Mouse (Mus musculus) kidney, adult 11 months (tissue): ENCODE data around the gene Wbp1l.
A peak's percentile ranks its signal among the peaks of the same experiment; 100 is the strongest.

Source experiments
- DNase-seq: peaks from one replicate; pipeline ENCODE4 v3.0.0; 2022

The Wbp1l gene

DNA sequence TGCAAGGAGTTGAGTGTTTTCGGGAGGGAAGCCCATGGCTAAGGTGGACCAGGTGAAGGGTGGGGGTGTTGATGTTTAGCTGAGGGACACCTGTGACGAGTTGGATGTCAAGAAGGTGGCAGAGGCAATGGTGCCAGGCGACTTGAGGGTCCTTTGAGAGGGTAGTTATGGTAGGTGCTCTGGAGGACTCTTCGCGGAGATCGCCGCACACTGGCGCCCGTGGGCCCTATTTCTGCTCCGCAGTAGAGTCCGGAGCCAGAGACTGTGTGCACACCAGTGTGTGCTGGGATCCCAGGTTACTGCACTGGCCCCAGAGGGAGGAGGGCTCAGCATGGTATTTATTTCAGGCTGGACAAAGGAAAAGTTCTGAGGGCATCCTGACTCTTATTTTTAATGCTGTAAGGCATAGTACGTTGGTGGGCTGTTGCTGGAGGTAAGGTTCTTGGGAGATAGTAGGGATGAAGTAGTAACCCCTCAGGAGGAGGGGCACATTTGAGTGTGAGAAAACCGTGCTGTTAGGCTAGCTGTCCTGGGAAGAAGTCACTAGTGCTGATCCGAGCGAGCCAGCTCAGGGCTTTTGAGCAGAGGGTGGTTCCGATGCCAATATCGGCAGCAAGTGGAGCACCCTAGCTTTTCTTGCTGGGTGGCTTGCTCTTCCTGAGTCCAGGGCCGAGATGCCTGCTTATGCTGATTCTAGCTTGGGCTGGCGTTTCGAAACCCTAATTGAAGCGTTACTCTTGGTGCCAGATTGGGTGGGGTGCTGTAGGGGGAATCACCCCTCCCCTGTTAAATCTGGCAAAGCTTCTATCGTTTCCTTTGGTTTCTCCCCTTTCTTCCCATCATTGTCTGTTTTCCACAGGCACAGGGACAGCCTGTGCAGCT, 732 bp downstream of the Wbp1l start:
- DNase-seq: peak; percentile 22

DNA sequence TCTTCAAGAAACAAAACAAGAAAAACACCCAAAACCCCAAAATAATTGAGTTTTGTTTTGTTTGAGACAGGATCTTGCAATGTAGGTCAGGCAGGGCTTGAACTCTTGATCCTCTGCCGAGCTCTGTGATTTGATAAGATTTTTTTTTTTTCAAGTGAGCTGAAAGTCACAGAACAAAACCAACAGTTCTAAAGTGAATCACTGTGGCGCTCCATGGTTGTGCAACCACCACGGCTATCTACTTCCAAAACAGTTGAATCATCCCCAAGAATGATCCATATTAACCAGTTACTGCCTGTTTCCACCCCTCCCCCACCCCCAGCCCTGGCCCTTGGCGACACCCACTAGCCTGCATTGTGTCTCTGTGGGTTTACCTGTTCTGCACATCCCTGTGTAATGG, 1.5 kb downstream of the Wbp1l start:
- DNase-seq: no peak

DNA sequence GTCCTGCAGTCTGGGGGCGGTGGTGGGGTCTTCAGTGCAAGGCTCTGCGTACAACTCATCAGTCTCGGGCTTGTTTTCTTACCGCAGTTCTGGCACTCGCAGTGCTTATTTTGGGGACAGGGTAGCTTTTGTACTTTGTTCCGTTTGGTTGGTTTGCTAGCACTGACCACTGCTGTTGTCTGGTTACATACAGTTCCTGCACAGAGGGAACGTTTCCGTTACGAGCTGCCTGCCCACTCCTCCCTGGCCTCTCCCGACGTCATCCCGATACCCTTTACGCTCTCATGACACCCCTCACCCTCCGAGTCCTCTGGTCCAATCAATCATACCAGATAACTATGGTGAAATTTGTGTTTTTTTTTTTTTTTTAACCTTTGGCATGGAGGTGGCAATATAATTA, 2.6 kb downstream of the Wbp1l start:
- DNase-seq: peak; percentile 59

DNA sequence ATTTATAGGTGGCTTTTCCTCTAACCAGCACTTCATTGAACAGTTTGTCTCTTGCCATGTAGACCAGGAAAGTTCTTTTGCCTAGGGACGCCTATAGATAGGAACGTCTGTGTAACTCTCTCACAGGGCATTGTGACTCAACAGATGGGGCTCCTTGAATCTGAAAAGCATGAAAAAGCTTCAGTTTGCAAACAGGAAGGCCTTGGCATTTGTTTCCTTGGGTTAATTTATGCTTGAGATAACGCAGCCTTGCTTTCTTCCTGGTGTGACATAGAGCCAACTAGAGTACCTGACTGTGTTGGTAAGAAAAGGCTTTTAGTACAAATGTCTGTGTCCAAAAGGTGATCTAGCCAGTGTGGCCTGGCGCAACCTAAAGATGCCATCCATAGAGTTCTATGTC, 3.5 kb downstream of the Wbp1l start:
- no peak for DNase-seq

DNA sequence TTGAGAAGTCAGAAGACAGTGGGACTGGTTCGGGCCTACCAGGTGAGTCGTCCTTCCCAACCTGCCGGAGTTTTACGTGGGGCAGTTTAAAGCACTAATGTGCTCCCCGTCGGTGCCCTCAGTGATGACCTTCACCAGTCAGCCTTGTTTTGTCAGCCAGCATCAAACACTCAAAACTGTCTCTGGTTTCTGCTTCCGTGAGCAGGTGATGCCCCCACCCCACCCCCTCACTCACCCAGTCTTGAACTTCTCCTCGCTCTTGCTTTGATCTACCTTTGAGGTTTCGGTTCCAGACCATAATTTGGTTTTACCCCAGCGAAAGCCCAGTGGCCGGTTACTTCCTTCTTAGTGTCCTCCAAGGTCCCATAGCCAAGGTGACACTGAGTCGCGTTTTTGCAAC, 7.8 kb downstream of the Wbp1l start:
- DNase-seq: no peak

DNA sequence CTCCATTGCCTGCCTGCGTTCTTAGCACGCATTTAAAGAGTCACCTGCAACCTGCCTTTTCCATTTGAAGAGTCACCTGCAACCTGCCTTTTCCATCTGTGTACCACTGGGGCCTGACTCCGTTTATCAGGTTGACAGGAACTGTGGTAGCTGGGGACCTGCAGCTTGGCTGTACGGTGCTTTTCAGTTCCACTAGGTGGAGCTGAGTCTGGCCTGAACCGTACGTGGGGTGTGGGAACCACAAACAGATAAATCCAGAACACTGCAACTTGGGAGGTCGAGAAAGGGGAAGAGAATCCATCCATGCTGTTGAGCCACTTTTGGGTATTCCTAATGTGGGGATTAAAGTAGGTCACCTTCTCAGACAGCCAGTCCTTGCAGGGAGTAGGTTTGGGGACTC, 8.5 kb downstream of the Wbp1l start:
- DNase-seq: no peak

DNA sequence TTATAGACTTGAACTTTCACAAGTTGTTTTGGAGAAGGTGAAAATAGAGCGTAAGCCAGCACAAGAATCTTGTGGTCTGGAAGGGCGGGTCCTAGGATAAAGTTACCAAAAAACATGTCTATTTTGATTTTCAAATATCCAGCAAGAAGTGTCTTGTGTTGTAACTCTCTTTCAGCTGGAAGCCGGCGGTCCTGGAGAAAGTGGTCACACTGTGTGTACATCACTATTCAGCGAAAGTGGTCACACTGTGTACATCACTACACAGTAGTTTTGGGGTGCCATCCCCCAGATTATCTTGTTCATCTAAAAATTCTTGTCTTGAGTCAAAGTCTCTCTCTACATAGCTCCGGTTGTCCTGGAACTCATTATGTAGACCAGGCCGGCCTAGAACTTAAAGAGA, 9.3 kb downstream of the Wbp1l start:
- no peak for DNase-seq

DNA sequence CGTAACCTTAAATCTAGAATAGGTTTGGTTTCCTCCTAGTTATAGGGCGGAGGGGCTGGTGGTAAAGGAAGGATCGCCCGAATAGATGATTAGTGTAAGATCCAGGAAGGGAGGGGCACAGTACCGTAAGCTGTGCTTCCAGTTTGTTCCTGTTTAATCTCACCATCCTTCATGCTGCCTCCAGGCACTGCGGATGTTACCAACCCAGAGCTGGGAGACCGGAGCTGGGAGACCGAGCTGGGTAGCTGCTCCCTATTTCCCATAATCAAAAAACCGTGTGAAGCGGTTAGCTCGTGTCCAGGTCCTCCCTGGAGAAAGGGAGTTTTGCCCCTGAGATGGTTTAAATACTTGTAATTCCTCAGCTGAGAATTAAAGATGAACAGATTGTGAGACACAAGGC, 17.5 kb downstream of the Wbp1l start:
- DNase-seq: no peak

DNA sequence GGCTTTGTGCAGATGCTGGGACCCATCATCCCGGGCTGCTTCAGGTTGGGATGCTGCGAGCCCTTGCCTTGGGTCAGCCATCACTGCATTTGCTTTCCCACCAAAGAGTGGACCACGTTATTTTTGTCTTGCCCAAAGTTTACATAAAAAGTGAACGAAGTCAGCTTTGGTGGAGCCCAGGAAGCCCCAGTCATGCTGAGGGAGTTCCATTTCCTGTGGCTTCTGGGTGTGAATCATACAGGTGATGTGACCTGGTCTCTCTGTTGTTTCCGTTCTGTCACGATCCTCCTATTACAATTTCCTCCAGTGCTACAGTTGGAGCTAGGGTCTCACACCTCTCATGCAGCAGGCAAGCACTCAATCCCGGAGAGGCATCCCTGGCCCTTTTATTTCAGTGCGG, 18.5 kb downstream of the Wbp1l start:
- DNase-seq: no peak

DNA sequence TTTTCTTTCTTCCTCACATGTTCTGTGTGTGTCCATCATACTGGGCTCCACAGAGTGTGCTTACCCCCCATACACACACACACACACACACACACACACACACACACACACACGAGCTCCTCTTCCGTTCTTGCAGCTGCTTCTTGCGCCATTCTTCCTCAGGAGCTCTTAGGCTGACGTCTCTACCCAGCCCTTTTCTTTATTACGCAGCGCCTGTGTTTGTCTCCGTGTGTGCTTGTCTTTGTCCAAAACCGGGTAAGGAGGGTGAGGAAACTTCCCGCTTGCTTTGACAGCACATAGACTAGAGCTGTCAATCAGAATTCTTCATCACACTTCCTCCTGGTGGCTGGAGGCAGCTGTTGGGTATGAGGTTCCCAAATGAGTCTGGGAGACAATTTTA, 19.4 kb downstream of the Wbp1l start:
- DNase-seq: no peak

DNA sequence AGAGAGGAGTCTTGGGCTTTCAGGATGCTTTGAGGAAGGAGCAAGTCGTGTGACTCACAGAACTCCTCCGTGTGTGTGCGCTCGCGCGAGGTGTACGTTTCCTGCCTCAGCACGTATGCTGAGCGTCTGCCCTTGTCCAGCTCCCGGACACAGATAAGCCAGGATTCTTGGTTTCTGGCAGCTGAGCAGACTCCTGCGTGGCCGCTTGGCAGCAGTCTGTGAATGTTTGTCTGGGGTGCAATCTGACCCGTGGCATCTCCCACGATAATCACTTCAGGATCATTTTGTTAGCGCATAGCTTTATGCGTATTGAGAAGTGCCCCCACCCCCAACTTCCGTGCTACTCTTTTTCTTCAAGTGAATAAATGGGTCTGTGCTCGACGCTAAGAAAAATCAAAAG, 20.1 kb downstream of the Wbp1l start:
- DNase-seq: no peak

DNA sequence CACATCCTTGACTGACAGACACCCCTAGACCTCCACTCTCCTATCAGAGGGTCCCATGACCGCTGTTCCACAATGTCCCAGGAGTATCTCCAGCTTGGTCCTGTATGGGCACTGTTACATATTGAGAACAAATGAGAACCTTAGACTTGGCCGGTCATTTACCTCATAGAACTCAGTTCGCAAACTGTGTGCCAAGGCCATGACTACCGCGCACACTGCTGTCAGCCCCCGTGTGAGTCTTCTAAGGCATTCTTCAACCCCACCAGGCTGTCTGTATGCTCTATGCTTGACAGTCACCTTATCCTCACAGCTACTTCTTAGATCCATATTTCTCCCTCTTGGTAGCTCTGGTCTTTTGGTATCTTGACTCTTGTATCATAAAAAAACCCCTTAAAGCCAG, 20.6 kb downstream of the Wbp1l start:
- no peak for DNase-seq

DNA sequence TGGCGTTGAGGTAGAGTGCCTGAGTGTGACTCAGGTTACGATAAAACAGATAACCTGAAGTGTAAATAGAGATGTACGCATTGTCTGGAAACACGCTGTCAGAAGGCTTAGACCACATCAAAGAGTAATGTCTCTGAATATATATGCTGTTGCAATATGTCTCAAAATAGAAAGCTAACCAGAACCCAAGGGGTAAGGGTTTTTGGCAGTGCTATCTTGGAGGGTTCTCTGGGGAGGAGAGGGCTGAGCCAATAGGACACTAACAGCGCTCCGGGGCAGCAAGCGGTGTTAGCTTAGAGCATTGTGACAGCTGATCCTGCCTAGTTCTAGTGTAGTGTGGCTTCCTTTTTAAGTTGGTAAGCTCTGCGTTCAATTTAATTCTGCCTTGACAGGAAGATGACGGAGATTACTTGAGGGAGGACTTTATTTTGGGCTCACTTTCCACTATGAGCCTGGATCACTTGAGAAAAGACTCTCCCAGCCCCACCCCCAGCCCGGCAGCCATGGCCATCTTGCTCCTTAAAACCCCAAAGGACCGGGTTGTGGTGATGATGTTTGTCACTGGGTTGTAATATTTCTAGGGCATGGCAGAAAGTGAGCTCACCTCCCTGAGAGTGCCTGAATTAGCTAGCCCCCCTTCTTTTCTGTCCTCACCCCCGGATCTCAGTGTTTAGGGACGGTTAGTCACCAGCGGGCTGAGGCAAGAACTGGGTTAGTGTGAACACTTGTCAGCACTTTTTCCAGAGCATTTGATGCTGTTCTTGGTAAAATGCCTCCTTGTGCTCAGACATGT, 21.3 kb downstream of the Wbp1l start:
- no peak for DNase-seq

DNA sequence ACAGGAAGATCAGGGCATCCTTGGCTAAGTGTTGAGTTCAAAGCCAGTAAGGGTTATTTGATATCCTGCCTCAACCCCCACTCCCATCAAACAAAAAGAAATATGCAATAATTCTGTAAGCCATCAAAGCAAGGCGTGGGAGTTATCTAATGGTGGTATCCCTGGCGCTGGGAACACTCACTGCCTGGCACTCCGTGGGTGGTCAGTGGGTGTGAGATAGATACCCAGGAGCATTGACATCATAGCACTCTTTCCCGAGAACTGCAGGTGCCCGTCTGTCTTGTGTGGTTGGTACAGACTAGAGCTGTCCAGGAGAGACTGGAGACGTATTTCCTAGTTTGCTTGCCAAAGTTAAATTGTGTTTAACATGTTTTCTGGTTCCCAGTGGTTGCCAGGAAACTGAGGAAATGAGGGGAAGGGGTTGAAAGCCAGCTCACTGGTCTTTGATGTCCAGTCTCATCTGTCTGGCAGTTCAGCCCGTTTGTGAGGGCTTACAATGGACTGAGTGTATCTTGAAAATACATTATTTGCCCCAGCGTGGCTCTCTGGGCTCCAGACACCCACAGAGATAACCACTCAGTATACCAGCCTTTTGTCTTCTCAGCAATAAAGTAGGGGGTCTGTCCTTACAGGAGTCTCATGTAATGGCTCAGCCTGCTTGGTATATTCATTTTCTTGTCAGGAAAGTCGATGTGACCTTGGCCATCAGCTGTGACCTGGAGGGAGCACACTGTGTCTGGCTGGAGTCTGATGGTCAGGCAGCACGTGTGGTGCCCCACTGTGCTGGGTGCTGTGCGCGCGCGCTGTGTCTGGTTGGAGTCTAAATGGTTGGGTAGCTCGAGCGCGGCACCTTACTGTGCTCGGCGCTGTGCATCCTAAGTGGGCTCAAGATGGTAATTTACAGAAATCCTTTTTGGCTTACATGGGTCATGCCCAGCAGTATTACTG, 22.6 kb downstream of the Wbp1l start:
- DNase-seq: no peak

DNA sequence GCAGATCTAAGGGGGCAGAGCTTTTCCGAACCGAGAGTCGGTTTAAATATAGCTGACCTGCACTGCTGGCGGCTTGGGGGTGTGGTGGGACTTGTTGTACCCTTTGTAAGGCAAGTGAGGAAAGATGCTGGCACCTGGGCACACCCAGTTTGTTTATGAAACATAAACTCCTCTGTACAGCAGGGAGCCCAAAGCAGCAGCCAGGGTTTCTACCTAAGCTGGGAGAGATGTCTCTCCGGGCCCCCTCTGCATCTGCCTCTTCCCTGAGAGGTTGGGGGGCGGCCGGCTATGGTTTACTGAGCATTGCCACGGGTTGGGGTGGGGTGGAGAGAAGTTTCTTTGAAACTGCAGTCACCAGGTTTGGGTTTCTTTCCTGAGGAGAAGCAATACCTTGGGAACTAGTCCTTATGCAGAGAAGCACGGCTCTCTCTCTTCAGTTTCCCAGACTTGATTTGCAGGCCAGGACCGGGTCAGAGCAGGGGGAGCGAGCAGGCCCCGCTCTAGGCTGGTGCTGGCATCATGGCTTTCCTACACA, 23.8 kb downstream of the Wbp1l start:
- no peak for DNase-seq

DNA sequence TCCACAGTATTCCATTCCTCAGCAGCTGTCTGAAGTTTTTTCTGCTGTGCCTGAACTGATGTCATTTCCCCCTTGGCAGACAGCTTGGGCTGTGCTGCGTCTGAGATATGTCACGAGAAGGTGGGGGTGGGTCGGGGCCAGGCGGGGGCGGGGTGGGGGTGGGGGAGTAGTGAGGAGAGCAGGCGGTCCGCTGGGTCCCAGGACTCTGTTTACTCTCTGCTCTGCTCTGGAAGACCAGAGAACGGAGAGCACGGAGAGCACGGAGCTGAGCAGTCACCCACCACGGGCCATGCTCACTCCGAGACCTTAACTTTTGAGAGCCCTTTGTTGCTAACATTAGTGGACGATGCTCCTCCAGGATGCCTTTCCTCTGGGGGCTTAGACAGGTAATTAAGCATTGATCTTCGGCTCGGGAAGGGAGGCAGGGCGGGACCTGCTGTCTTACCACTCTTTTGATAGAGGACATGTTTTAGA, 24.3 kb downstream of the Wbp1l start:
- DNase-seq: no peak

DNA sequence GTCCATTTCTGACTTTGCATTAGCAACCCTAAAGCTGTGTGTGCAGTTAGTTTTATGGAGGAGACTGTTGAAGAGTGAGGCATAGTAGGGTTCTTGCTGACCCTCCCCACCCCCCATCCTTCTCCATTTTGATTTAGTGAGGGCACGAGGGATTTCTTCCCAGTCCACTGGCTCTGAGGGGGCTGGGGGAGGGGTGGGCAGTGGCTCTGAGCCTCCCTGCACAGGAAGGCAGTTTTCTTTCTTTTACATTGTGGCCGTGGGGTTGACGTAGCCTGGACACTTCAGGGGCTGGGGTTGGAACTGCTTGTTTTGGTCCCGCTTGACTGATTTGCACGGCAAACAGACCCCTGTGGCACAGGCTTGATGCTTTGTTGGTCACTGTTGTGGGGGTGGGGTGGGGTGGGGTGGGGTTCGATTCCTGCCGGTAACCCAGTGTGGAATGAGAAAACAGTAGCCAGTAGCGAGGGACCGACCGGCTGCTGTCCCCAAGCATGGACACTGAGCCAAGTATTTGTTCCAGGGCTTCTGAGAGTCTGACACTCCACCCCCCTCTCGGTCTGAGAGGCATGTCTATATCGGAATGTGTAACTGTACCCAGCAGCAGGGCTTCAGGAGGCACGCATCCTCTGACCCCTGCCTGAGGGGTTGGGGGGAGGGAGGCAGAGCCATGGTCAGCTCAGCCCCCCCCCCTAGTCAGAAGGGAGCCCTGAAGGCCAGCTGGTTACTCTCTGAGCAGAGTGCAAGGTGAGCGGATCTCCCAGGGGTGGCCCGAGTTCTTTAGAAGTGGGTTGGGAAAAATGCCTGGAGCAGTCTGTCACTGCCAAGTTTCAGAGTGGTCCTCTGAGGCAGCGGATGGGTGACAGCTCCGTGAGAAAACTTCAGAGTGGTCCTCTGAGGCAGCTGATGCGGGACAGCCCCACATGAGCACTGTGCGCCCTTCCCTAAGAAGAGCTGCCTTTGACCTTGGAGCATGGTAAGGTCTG, 25.2 kb downstream of the Wbp1l start:
- DNase-seq: no peak

DNA sequence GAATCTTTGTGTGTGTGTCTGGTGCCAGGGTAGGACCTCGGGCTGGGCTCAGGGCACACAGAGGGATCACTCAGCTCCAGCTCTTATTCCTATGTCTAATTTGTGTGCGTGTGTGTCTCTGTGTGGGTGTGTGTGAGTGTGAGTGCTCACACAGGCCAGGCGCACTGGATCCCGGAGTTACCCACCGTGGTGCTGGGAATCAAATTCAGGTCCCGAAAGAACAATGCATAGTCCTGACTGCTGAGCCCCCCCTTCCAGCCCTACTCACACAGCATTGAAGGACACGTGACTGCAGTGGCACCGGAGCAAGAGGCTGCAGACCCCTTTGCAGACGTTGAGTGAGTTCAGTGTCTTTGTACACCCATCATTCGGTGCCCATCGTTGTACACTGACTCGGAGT, 26.1 kb downstream of the Wbp1l start:
- no peak for DNase-seq

DNA sequence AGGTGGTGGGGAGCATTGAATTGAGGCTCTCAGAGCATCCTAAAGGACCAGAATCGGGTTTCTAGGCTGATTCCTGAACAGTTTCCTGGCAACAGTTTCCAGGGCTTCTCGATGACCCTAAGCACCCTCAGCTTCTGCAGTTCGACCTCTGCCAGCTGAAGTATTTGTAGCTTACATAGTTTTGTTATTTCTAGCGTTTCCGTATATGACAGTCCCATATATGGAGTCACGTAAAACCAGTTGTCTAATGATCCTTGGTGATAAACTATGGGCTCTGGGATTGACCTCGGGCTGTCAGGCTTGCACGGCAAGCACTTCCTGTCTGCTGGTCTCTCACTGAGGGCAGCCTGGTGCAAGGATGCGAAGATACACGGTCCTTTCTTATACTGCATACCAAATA, 26.6 kb downstream of the Wbp1l start:
- DNase-seq: no peak

DNA sequence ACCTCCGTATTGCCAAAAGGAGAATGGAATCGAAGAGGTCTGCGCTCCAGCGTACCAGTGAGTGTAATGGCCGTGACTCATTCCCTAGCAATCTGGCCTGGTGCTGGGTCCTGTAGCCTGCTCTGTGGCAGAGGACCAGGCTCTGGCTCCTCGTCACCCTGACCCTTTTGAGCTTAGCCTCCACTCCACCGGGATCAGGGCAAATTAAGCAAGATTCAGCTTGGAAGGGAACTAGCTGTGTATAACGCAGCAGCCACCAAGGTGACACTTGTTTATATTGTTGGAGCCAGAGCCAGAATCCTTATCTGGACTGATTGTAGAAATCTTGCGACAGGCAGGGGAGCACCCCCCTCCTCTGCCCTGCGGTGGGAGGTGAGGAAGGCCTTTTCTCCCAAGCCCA, 29.5 kb downstream of the Wbp1l start:
- DNase-seq: no peak

DNA sequence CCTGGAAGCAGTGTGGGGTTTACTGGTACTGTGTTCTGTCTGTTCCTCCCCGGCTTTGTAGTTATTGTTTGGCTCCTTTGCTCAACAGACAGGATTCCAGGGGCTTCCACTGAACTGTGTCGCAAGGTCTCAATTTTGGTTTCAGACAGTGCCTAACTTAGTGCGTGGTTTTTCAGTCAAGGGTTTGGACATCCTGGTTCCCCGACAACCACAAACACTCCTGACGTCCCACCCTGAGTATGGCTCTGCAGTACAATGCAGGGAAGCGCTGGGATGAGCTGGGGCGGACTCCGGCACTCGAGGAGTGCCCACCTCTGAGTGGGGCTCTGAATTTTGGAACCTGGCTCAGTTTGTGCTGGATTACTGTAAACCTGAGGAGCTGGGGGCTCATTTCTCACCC, 30.9 kb downstream of the Wbp1l start:
- no peak for DNase-seq

DNA sequence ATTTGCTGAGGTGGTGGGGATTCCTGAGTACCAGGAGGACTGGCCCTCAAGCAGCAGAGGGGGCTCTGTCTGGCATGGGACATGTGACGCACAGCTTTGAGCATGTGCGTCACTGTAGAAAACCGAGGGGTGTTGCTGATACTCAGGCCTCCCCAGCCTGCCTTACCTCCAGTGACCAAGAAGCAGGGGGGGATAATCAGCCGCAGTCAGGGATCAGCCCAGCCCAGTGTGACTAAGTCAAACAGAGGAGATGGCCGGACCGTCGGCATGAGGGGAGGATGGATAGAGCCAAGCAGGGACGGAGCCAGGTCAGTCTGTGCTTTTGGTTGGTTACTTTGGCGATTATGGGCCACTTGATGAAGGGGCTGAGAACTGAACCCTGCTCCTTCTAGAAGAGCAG, 32.8 kb downstream of the Wbp1l start:
- DNase-seq: no peak
